Mouse (Mus musculus) bone marrow, adult 2 months (tissue): Measurements from ENCODE around the gene Hsd11b2.

Source experiments
- CTCF ChIP-seq: fragments of 200-500 bp; IDR thresholded peaks from 2 replicates; pipeline ENCODE4 v1.5.1; 2011; ENCODE audit warnings: low read length, control low read depth; ENCODE audit not compliant: control insufficient read depth, insufficient read depth
- POLR2A ChIP-seq: fragments of 200-500 bp; IDR thresholded peaks from 2 replicates; pipeline ENCODE4 v1.6.1; 2011; ENCODE audit warnings: low read depth, mild to moderate bottlenecking, control low read depth, low read length, borderline replicate concordance; ENCODE audit not compliant: control insufficient read depth

- TF ChIP-seq CTCF (peak; percentile 83), POLR2A (no peak)
Observed at GRCm38 (mm10) chr8:105533892-105534329, 15.4 kb downstream of the Hsd11b2 start.
